Mouse (Mus musculus): Measurements from ENCODE around the gene Htr2b.
A peak's percentile ranks its signal among the peaks of the same experiment; 100 is the strongest.

Gene Htr2b

GRCm38 (mm10) chr1:86111779-86112178 lies at the start of gene Htr2b:
TSS of gene Htr2b (minus strand) at chr1:86111970.
- DNase-seq (ENCODE audit: low spot score): no peak

GRCm38 (mm10) chr1:86161061-86161460 lies 49.3 kb upstream of the Htr2b start:
- DNase-seq (ENCODE audit: low spot score): no peak

GRCm38 (mm10) chr1:86160479-86160878 lies 48.7 kb upstream of the Htr2b start:
- DNase-seq (ENCODE audit: low spot score): no peak

GRCm38 (mm10) chr1:86160059-86160458 lies 48.3 kb upstream of the Htr2b start:
- DNase-seq (ENCODE audit: low spot score): no peak

GRCm38 (mm10) chr1:86156595-86156994 lies 44.8 kb upstream of the Htr2b start:
- no peak for DNase-seq (ENCODE audit: low spot score)

GRCm38 (mm10) chr1:86156075-86156474 lies 44.3 kb upstream of the Htr2b start:
- no peak for DNase-seq (ENCODE audit: low spot score)

- DNase-seq (ENCODE audit: low spot score): no peak
These were observed 43.0 kb upstream of the Htr2b start for GRCm38 (mm10) chr1:86154824-86155164.

GRCm38 (mm10) chr1:86154133-86154823 lies 42.5 kb upstream of the Htr2b start, which contains the start of gene Armc9:
TSS of gene Armc9 (plus strand) at chr1:86154780.
- DNase-seq (ENCODE audit: low spot score): peak; percentile 96

- no peak for DNase-seq (ENCODE audit: low spot score)
These were observed 40.8 kb upstream of the Htr2b start for GRCm38 (mm10) chr1:86152618-86153017.

- DNase-seq (ENCODE audit: low spot score): no peak
These were observed 39.6 kb upstream of the Htr2b start for GRCm38 (mm10) chr1:86151376-86151775.

GRCm38 (mm10) chr1:86150929-86151328 lies 39.2 kb upstream of the Htr2b start:
- DNase-seq (ENCODE audit: low spot score): no peak

GRCm38 (mm10) chr1:86148161-86148560 lies 36.4 kb upstream of the Htr2b start:
- DNase-seq (ENCODE audit: low spot score): no peak

- no peak for DNase-seq (ENCODE audit: low spot score)
These were observed 35.8 kb upstream of the Htr2b start for GRCm38 (mm10) chr1:86147557-86147956.

GRCm38 (mm10) chr1:86146293-86146692 lies 34.5 kb upstream of the Htr2b start:
- DNase-seq (ENCODE audit: low spot score): no peak

- no peak for DNase-seq (ENCODE audit: low spot score)
These were observed 32.5 kb upstream of the Htr2b start for GRCm38 (mm10) chr1:86144001-86144944.

GRCm38 (mm10) chr1:86143165-86143564 lies 31.4 kb upstream of the Htr2b start:
- no peak for DNase-seq (ENCODE audit: low spot score)

GRCm38 (mm10) chr1:86141081-86141480 lies 29.3 kb upstream of the Htr2b start:
- no peak for DNase-seq (ENCODE audit: low spot score)

GRCm38 (mm10) chr1:86135315-86135714 lies 23.5 kb upstream of the Htr2b start:
- DNase-seq (ENCODE audit: low spot score): no peak

GRCm38 (mm10) chr1:86133337-86133736 lies 21.6 kb upstream of the Htr2b start, which contains the start of gene Gm21972:
TSS of gene Gm21972 (plus strand) at chr1:86133637.
- DNase-seq (ENCODE audit: low spot score): no peak

- no peak for DNase-seq (ENCODE audit: low spot score)
These were observed 14.3 kb upstream of the Htr2b start for GRCm38 (mm10) chr1:86126036-86126435.

- DNase-seq (ENCODE audit: low spot score): no peak
These were observed 7.8 kb upstream of the Htr2b start for GRCm38 (mm10) chr1:86119549-86119948.

- DNase-seq (ENCODE audit: low spot score): no peak
These were observed 2.4 kb upstream of the Htr2b start for GRCm38 (mm10) chr1:86114141-86114540.

GRCm38 (mm10) chr1:86105054-86105453 lies 6.7 kb downstream of the Htr2b start:
- DNase-seq (ENCODE audit: low spot score): no peak

Measured in yolk sac, embryonic 10.5 days (tissue).